Mouse (Mus musculus) 416B (cell line): ENCODE data around the gene Ssbp2.

Experiments used
- DNase-seq: peaks from one replicate; pipeline ENCODE4 v3.0.0; 2011; ENCODE audit warnings: low read depth

Gene Ssbp2

DNA sequence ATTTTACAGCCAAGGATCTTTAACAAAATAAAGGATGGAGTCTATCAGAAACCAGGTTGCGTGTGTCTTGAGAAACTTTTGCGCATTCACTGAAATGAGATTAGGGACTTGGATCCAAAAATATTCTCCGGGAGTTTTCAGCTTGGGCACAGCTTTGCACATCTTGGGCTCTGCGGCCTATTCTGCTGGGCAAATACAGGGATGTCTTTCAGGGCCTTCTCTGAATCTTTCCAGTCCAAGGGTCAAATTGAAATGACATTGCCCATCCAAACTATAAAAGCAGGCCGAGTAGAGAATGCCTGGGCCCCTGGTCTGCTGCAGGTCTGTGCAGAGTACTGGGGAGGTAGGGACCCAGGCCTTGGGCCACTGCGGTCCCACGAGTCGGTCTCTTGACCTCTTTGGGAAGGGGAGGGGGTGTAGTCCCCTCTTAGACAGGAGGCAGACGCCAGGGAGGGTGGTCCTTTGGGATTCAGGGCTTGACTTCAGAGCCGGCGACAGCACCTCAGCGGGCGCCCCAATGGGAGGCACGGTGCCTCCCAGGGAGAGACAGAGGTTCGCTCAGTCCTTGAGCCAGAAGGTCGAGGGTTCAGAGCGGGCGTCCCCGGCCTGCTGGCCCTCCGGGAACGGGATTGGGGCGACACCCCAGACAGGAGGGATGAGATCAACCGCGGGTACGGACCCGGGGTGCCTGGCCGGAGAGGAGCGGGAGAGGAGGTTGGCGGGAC is at the start of gene Ssbp2:
Gene Ssbp2, plus strand, starts transcription at position 388 of the 725 bp plus-strand sequence.
- no peak for DNase-seq

- no peak for DNase-seq
Measured at GRCm38 (mm10) chr13:91413752-91414503, 46.2 kb upstream of the Ssbp2 start.

- peak; percentile 63 for DNase-seq
Measured at GRCm38 (mm10) chr13:91415896-91416295, 44.2 kb upstream of the Ssbp2 start.

GRCm38 (mm10) chr13:91416698-91417097 is 43.4 kb upstream of the Ssbp2 start:
- no peak for DNase-seq

- DNase-seq = no peak
Measured at GRCm38 (mm10) chr13:91421387-91421949, 38.6 kb upstream of the Ssbp2 start.

DNA sequence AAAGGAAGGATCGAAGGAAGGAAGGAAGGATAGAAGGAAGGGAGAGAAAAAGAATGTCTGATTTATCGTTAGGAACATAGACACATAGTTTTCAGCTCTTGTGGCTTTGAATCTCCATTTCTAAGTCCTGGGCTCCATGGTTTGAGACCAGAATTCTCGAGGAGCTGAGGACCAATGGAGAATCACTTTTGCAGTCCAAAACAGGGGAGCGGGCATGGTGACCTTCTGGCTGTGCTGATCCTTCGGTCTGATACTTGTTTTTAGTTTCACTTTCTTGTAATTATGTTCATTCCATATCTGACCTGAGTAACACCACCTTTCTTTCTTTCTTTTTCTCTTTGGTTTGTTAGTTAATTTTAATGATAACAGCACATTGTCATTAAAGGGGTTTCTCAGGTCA is 29.2 kb upstream of the Ssbp2 start:
- no peak for DNase-seq

DNA sequence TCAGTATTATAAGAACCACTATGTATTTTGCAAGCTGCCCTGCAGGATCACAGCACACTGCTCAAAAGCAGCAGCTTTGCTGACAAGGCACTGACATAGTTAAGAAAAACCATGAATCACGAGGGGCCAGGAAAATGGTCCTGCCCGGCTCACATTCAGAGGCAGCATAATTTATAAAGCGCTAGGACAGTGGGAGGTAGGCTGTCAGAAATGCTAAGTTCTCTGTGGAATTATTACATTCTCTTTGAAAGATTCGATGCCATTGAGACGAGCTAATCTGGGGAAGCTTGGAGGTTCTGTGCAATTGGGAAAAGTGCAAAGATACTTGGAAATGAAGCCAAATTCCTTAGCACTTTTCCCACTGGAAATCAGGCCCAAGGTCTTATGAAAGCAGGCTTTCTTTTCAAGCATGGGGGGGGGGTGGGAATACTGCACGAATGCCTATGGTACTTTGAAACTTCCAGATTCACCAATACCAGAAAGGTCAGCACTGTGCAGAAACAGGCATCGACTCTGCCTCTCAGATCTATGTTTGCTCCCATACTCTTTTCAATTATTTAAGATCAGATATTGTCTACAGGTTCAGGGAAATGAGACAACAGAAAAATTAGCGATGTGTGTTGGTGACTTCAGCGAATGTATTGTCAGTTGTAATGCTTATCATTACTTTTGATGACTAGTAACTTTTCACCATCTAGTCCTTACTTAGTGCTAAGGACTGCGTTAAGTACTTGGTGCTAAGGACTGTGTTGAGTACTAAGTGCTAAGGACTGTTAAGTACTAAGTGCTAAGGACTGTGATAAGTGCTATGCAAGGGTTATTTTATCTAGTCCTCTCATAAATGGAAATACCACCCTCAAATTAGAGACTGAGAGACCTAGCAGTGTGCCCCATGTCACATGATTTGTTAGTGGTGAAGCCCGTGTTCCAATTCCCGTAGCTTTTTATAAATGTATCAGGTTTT is 28.4 kb upstream of the Ssbp2 start:
- no peak for DNase-seq

DNA sequence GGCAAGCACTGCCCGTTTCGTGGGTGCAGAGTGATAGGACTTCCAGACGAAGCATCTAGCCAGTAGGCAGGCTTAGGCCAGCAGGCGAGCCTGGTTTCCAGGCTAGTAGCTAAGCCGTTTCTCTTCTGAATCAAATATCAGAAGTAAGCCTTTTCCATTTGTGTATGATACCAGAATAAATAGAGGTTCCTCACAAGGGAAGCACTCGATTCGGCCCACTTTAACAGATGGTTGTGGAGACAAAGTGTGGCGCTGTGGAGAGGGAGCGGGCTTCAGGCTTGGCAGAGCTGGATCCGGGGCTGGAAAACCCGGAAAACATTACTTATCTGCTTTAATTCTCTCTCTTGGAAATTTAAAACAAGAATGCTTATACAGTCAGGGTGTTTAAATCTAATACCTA is 27.1 kb upstream of the Ssbp2 start:
- DNase-seq = no peak

DNA sequence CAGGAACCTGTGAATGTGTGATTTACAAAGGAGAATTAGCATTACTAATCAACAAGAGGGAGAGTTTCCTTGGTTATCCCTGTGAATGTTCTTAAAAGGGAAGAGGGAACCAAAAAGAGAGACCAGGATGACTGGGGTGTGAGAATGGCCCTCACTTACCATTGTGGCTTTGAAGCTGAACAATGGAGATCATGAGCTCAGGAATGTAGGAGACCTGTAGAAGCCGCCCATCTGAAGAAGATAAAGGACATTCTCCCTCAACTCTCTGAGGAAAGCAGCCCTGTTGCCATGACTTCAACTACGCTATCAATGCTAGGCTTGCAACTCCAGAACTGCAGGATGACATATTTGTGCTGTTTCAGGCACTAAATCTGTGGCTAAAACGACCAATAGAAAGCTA is 22.2 kb upstream of the Ssbp2 start:
- no peak for DNase-seq

DNA sequence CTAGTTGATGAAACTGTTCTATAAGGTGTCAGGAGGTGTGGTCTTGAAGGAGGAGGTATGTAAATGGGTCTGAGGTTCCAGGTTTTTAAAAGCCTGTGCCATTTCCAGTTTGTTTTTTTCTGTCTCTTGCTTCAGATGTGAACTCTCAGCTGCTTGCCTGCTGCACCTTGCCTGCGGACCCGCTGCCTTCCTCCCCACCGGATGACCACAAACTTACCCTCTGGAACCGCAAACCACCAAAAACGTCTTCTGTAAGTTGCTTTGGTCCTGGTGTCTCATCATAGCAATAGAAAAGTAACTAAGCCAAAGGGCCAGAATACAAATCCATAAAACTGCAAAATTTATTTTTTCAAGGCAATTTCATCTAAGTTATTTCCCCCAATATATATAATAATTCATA is 18.6 kb upstream of the Ssbp2 start:
- DNase-seq = no peak

DNA sequence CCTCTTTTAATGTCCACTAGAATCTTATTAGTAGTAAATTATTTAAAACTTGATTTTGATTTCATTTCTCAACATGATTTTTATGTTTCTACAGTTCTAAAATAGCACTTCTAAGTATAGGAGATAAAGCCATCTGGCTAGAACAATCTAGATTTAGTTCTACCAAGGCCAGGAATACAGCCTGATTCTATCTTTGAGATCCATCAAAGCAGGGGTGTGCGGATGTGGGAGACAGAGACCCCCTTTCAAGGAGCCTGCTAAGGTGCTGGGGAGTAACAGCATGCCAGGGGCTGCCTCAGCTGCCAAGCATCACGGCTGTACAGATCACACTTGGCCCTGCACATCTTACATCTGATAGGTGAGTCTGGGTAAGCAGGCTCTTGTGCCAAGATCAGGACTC is 13.4 kb upstream of the Ssbp2 start:
- DNase-seq = no peak

- DNase-seq = no peak
Measured at GRCm38 (mm10) chr13:91448936-91449335, 11.1 kb upstream of the Ssbp2 start.

DNA sequence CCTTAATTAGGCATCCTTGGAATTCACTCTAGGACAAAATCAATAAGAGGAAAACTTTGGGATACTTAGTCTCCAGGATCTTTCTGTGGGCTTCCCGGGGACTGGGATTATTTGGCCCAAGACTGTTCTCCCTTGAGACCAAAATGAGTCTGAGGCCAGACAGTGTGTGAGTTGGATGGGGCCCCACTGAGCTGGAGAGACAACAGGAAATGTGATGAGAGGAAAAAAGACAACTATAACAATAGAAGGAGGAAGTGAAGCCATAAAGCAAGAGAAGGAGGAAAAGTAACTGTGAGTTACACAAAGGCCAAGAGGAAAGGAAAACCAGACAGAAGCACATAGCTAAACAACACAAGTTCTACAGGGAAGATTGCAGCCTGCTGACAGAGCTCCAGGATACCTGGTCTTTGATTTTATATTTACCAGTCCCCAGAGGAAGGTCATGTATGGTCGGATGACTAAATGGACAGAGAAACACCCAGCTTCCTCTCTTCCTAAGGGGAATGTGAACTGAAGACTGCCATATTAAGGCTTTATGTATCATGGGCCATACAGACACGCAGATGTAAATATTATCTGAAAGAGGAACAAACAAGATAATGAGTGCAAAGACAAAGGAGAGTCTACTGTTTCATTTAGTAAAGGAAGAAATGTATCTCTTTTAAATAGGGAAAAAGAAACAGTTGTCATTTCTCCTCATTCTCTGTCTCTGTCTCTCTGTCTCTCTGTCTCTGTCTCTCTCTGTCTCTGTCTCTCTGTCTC is 8.5 kb upstream of the Ssbp2 start:
- DNase-seq = no peak

DNA sequence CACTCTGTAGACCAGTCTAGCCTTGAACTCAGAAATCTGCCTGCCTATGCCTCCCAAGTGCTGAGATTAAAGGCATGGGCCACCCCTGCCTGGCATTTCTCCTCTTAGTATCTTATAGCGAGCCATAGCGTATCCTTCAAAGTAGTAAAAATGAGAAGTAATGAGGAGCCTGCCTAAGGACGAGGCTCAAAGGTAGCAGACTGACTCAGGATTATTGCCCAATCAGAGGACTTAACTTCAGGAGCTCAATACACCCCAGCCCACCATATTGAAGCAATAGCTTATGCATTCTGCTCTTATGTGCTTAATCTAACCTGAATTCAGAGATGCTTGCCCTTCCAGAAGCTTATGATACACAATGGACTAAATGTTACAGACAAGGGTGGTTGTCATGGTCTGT is 7.8 kb upstream of the Ssbp2 start:
- DNase-seq = no peak

GRCm38 (mm10) chr13:91453236-91453635 is 6.8 kb upstream of the Ssbp2 start:
- DNase-seq = peak; percentile 47

DNA sequence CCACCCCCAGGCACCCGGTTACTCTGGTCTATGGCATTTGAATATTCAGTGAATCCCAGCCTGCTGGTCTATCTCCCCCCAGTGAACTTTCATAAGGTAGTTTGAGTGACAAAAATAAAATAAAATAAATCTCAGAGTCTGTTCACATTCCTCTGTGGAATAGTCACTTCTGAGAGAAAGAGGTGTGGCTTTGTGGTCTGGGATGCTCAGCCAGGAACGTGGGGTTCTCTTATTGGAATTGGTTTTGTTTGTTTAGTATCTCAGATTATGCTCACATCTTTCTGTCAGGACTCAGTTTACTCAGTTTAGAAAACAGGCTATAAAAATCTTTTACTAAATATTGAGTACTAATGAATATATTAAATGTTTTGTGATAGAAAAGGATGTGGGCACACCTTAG is 4.0 kb upstream of the Ssbp2 start:
- DNase-seq = no peak

GRCm38 (mm10) chr13:91456735-91457134 is 3.3 kb upstream of the Ssbp2 start:
- DNase-seq = no peak

- no peak for DNase-seq
Measured at GRCm38 (mm10) chr13:91457974-91458373, 2.1 kb upstream of the Ssbp2 start.

DNA sequence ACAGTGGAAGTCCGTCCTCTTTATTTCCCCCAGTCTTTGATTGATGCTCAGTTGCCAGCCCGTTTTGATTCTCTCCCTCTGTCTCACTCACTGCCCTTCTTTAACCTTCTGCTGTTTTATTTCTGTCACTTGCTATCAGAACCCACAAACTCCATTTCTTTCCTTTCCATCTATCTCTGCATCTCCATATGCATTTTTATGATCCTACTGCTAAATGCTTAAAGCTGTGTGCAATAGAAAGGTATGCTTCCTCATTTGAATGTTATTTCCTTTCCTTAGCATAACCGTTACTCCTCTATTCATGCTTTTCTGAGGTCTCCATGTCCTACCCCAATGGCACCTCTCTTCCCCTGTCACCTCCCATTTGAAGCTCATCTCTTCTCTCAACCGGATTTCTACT is 594 bp upstream of the Ssbp2 start:
- no peak for DNase-seq

- DNase-seq = peak; percentile 97
Measured at GRCm38 (mm10) chr13:91460621-91461284, 670 bp downstream of the Ssbp2 start.

- DNase-seq = no peak
Measured at GRCm38 (mm10) chr13:91461299-91461698, 1.2 kb downstream of the Ssbp2 start.
